Mouse (Mus musculus) adrenal gland, adult (tissue): ENCODE results near the gene Sec61a1.

Source experiments
- DNase-seq, 2 experiments: peaks; one replicate each; pipeline ENCODE4 v3.0.0; 2022 to 2023; ENCODE audit warnings: low spot score in 1 of 2; ENCODE audit not compliant: inconsistent age in 2 of 2

Gene Sec61a1

DNA sequence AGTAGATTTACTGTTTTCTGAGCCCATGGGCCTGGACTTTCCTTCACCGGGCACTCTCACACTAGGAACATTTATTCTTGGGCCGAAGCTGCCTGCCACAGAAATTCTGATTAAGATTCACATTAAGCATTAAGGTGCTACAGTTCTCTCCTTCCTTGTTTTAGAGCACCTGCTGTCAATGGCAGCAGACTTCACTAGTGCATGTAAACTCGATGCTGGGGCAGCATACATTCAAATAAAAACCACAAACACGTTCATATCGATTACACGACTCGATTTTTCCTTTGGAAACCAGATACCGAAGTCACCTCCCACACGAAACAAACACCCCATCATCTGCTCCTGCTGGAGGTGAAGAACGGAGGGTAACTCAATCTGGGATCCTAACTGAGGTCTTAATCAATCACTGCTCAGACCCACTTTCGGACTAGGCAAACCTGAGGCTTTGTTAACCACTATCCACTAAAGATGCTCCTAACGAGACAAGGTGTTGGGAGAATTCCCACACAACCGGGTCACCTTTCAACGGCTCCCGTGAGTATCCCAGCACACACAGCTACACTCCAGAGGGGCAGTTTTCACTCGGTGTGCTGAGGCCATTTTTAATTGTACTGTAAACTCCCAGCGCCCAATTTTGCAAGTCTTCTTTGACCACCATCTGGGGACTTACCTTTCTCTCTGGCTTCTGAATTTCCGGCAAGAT is 853 bp downstream of the Sec61a1 start:
- peak in 1 of 2 experiments; percentile 76 for DNase-seq

- no peak for DNase-seq
These were observed 2.0 kb downstream of the Sec61a1 start for GRCm38 (mm10) chr6:88516667-88517066.

GRCm38 (mm10) chr6:88515971-88516370 is 2.7 kb downstream of the Sec61a1 start:
- no peak for DNase-seq

- no peak for DNase-seq
These were observed 4.2 kb downstream of the Sec61a1 start for GRCm38 (mm10) chr6:88514546-88514945.

- DNase-seq: no peak
These were observed 4.7 kb downstream of the Sec61a1 start for GRCm38 (mm10) chr6:88513984-88514383.

- no peak for DNase-seq
These were observed 15.7 kb downstream of the Sec61a1 start for GRCm38 (mm10) chr6:88503044-88503443.

GRCm38 (mm10) chr6:88502030-88502970 is 16.4 kb downstream of the Sec61a1 start:
- no peak for DNase-seq

- no peak for DNase-seq
These were observed 18.3 kb downstream of the Sec61a1 start for GRCm38 (mm10) chr6:88500405-88500767.

DNA sequence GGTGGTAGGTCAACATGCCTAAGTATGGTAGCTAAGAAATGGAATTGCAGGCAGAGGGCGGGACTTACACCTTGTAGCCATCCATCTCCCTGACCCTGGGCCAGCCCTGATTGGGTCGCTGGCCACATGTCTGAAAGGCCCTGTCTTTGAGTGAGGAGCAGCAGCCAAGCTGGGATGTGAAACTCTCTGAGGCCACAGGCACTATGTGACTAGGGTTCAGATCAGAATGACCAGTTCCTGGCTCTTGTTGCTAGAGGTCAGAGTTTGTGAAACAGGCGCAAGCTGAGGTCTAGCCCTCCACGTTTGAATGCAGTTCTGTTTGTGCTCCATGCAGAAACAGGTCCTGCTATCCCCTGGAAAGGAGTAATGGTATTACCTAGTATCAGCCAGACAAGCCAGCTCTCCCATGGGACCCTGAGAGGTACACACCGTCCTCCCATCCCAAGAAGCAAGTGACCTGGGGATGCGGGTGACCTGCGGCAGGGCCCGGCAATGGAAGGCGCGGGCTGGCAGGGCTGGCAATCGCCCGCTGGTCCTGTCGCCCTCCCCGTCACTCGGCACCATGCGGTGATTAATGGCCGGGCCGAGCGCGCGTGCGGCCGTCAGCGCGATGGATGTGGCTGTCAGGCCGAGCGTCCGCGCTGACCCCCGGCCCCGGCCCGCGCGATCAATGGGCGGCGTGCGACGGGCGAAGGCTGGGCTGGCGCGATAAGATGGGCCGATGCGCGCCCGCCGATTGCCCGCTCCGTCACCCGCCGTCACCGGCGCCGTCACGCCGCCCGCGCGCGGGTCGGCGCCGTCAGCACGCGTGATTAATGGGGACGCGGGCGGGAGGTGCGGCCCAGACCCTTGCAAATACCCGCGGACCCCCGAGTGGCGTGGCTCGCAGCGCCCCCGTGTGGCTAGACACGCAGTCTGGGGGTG is 19.0 kb downstream of the Sec61a1 start:
- peak; percentile 53 to 80 for DNase-seq

DNA sequence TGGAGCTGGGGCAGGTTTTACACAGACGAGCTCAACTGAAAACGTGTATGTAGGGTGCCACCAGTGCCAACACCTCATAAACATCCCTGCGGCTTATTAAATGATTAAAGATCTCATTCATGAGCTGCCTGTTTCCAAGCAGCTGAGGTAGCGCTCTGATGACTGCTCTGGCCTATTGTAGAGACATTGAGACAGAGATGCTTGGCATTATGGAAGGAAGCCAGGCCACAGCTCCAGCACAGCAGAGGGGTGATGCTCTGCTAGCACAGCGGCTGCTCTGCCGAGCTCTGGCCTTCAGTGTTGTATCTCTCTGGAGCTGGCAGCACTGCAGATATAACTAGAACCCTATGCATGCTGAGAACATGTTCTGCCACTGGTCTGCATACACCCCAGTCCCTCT is 25.0 kb downstream of the Sec61a1 start:
- no peak for DNase-seq

- no peak for DNase-seq
These were observed 27.9 kb downstream of the Sec61a1 start for GRCm38 (mm10) chr6:88490629-88491354.

- DNase-seq: no peak
These were observed 28.9 kb downstream of the Sec61a1 start for GRCm38 (mm10) chr6:88489834-88490233.

DNA sequence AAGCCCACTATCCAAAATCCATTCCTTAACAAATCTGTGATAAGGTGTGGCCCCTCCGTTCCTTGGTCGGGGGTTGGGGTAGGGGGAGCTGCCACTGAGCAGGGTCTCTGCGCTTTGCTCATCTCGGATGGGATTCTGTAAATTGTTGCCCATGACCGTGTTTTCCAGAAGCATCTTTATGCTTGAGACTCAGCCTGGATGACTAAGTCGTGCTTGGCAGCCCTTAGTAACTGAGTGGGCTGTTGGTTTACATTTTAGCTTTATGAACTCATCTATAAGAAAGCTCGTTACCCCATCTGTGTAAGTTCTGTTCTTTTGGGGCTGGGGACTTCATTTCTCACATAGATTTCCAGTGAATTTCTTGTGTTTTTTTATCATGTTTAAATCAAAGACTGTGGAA is 29.7 kb downstream of the Sec61a1 start:
- no peak for DNase-seq

- peak; percentile 59 to 82 for DNase-seq
These were observed 31.8 kb downstream of the Sec61a1 start for GRCm38 (mm10) chr6:88486893-88487292.

- DNase-seq: peak; percentile 62 to 79
These were observed 33.3 kb downstream of the Sec61a1 start for GRCm38 (mm10) chr6:88485378-88485777.

- no peak for DNase-seq
These were observed 34.8 kb downstream of the Sec61a1 start for GRCm38 (mm10) chr6:88483913-88484312.

DNA sequence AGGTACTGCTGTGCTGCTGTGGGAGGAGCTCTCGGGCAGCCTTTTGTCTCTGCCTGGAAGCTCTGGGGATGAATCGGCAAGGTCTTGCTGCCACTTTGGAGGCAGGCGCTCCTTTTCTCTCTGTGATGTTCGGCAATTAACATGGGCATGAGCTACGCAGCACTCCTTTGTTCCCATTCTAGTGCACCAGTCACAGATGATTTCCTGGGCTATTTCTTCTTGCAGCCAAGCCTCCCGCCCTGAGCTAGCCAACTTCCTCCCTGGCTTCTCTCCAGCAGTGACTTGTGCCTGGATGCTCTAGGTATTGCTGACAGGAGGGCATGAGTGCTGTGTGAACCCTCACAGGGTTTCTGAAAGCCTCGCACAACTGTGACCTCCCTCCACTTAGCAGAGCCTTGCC is 35.6 kb downstream of the Sec61a1 start:
- peak; percentile 33 to 66 for DNase-seq

GRCm38 (mm10) chr6:88480421-88480820 is 38.3 kb downstream of the Sec61a1 start:
- no peak for DNase-seq

DNA sequence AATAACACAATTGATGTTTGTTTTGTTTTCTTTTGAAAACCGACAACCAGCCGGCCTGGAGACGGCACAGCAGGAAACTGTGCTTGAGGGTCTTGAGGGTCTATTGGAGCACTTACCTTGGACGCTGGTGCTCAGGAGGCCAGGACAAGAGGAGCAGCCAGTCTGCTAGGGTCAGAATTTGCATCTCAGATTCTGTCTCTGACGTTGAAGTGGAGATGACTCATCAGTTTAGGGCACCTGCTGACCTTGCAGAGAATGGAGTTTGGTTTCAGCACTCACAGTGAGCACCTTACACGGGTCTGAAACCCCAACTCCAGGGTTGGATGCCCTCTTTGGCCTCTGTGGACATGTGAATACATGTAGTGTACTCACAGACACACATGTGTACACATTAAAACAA is 48.8 kb downstream of the Sec61a1 start:
- no peak for DNase-seq

GRCm38 (mm10) chr6:88465181-88465920 is 53.4 kb downstream of the Sec61a1 start, which contains the start of gene Ruvbl1:
TSS of gene Ruvbl1 (plus strand) at chr6:88465409.
- DNase-seq: peak; percentile 93 to 97
